ENCODE assay signal across 8 mouse cellular contexts in the genomic region with DNA sequence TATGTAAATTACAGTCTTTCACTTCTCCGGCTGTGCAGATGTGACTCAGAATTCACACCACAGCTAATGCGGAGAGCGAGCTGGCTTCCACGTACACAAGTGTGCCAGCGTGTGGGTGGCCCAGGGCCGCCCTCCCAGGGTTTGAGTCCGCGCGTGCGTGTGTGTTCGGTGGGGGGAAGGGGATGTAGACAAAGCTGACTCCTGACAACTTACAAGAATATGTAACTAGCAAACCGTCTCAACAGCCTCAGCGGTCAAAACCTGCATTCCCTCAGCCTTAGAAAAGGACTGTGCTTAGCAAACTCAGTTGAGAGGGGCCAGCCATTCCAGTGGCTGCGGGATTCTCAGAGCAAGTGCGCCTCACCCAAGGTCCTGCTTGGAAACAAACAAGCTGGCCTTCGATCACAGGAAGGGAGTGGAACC. TPM values are rescaled to one million over a fixed set of nuclear protein-coding genes. Genes with fewer than 3 reads are reported as not detected.
A peak's percentile ranks its signal among the peaks of the same experiment; 100 is the strongest.
DNase-seq lines count a peak whose midpoint lies in the region; ATAC-seq lines count a peak whose summit lies in the region.

No protein-coding gene starts in this region.

- peak overlapping the region; percentile 75 for H3K27ac ChIP-seq in limb, embryonic 10.5 days
- no peak overlapping the region for H3K27ac ChIP-seq in midbrain, embryonic 11.5 days (ENCODE audit: low read depth, low read length)

- WGBS in limb, embryonic 10.5 days: 12% methylated on average over 16 of the region's 16 CpGs
- WGBS in midbrain, embryonic 11.5 days: 3% methylated on average over 16 of the region's 16 CpGs

- H3K4me1 ChIP-seq in limb, embryonic 10.5 days: peaks cover 35% of the 10 kb centered on the region
- H3K4me1 ChIP-seq in midbrain, embryonic 11.5 days (ENCODE audit: control insufficient read depth, insufficient read depth, low read length): peaks cover 20% of the 10 kb centered on the region

- H3K36me3 ChIP-seq in limb, embryonic 10.5 days: no peaks in the 10 kb centered on the region
- H3K36me3 ChIP-seq in midbrain, embryonic 11.5 days (ENCODE audit: control insufficient read depth, insufficient read depth, low read length): no peaks in the 10 kb centered on the region
- no peaks in the 10 kb centered on the region for H3K36me3 ChIP-seq in splenic B cell, adult 2 months (ENCODE audit: control insufficient read depth, insufficient read depth, low read length, poor library complexity, severe bottlenecking)

- no peaks in the 10 kb centered on the region for H3K9me3 ChIP-seq in limb, embryonic 10.5 days (replicated peaks)
- no peaks in the 10 kb centered on the region; the same call in 1 of the 2 replicates for H3K9me3 ChIP-seq in midbrain, embryonic 11.5 days (ENCODE audit: control insufficient read depth, low read length)

- H3K27me3 ChIP-seq in limb, embryonic 10.5 days (ENCODE audit: low read depth, poor library complexity, severe bottlenecking): no peaks in the 10 kb centered on the region
- H3K27me3 ChIP-seq in midbrain, embryonic 11.5 days (ENCODE audit: control insufficient read depth, insufficient read depth, low read length): no peaks in the 10 kb centered on the region
- no peaks in the 10 kb centered on the region for H3K27me3 ChIP-seq in splenic B cell, adult 2 months (ENCODE audit: control insufficient read depth, insufficient read depth, low read length, poor library complexity, severe bottlenecking)

- peak overlapping the region; percentile 39 for H3K4me3 ChIP-seq in limb, embryonic 10.5 days
- H3K4me3 ChIP-seq in midbrain, embryonic 11.5 days (ENCODE audit: low read depth, low read length): peak overlapping the region; percentile 16; the same call in 1 of the 2 replicates

- peak overlapping the region; percentile 45 for H3K4me2 ChIP-seq in midbrain, embryonic 11.5 days

- DNase-seq in cerebellum, adult 18-20 months: peak; percentile 11 to 29
- no peak for DNase-seq in cerebellum, adult 9-10 months
- DNase-seq in c-Kit-positive CD71-positive TER-119-positive erythroid progenitor cells, embryonic 14.5 days (ENCODE audit: low spot score): peak; percentile 1
- peak; percentile 47 to 48 for DNase-seq in frontal cortex, postnatal 10 days (ENCODE audit: low spot score in 2 of 2)
- peak; percentile 44 for DNase-seq in kidney, adult 18-20 months
- DNase-seq in limb, embryonic 10.5 days (ENCODE audit: low spot score): peak; percentile 67
- DNase-seq in midbrain, embryonic 11.5 days (ENCODE audit: low spot score, missing footprints): peak; percentile 96
- DNase-seq in splenic B cell, adult 2 months (ENCODE audit: low read depth, low spot score): peak; percentile 66

- ATAC-seq in midbrain, embryonic 11.5 days (ENCODE audit: low FRiP score): peak; percentile 79

- peak overlapping the region; percentile 39; the same call in 1 of the 2 replicates for H3K9ac ChIP-seq in midbrain, embryonic 11.5 days (ENCODE audit: low read length)

RNA-seq across cellular contexts. Expression of gene Tiparp, which starts 58.3 kb away (rescaled TPM):
- 37.5 and 45.9 TPM in 2 replicates for polyA plus RNA-seq in limb, embryonic 10.5 days (2016; fragmentation: Nextera tagmentation; extraction: Ambion mirVana)
- polyA plus RNA-seq in midbrain, embryonic 11.5 days (2014; fragmentation: Nextera tagmentation; extraction: Ambion mirVana): 38.8 and 41.6 TPM in 2 replicates
